Mouse (Mus musculus): ENCODE data around the gene Ptprh. TPM values are rescaled to one million over a fixed set of nuclear protein-coding genes. Genes with fewer than 3 reads are reported as not detected.

The Ptprh gene
- not detected for total RNA-seq (2023)

DNA sequence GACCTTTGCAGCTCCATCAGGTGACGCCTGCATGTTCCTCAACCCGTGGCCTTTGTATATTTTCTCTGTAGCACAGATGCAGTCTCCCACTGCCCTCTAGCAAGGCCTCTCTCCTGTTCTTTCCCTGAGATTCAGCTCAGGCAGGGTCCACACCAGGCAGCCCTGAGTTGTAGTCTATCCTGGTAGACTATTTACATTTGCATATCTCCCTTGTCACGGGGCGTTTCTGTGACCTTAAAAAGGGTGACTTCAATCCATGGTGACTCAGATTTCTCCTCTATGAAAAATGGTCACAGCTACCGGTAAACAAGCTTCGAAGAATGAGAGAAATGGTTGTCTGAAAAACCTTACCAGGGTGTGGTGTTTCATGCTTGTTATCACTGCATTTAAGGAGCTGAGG, at the start of gene Ptprh:
TSS of gene Ptprh (minus strand) at position 169 of the 400 bp plus-strand sequence.

DNA sequence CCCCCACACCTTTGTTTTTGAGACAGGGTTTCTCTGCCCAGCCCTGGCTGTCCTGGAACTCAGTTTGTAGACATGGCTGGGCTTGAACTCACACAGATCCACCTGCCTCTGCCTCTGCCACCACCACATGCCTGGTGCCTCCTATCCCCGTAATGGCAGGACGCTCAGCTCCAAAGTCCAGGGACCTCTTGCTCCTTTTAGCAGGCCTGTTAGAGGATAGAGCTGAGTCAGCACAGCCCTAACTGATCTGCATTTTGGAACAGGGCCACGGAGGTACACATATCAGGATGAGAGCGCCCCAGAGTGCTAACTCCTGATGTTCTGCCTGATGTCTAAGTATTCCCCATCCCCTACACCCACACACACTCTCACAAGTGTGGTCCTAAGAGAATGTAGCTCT, 27.2 kb upstream of the Ptprh start, which contains the start of gene Tmem86b:
TSS of gene Tmem86b (minus strand) at position 392 of the 400 bp plus-strand sequence.

DNA sequence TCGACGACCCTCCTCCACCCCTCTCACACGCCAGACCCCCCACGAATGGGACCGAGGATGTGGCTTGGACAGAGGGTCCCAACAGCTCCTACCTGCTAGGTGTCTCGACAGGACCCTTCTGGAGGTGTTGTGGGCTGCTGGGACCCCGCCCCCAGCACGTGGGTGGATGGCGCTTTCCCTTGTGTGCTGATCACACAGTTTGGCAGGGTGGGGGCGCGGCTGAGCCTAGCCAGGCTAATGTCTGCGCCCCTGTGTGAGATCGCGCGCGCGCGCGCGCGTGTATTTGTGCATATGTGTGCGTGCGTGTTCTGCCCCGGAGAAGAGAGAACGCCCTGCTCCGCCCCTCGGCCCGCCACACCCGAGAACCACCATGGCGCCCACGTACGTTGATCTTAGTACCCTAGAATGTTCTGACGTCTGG, 56.6 kb downstream of the Ptprh start, which contains the start of gene Syt5:
TSS of gene Syt5 (minus strand) at position 321 of the 421 bp plus-strand sequence.

DNA sequence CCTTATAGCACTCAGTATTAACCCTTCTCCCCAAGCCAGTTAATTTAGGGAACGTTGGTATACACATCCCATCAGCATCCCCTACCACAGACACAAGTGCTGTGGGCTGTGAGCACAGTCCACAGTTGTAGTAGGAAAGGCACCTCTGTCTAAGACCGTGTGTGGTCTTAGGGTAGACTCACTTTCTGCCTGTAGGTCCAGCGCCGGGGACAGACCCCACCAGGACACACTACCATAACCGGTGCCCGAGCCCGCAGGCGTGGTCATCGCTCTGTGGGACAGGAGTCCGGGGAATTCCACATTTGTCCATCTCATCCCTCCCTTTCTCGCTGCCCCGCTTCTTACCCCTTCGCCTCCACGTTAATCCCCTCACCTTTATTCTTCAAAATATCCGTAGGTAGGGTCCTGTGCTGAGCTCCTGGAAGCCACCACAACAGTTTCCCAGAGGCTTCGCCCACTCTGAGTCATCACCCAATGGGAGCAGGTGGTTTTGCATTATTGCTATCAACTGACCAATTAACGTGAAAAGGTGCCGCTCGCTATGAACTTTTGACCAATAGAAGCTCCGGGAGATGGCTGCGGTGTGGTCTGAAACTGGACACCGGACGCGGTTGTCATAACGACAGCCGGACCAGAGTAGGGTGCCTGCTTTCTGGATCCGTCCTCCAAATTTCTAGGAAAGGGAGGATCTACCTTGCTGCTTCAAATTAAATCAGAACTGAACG, 71.7 kb downstream of the Ptprh start, which contains the start of gene Dnaaf3:
TSS of gene Dnaaf3 (minus strand) at position 449 of the 725 bp plus-strand sequence.

GRCm38 (mm10) chr7:4524212-4524922, 79.5 kb downstream of the Ptprh start, which contains the start of gene Tnni3:
Gene Tnni3, minus strand, starts transcription at chr7:4524229.

GRCm38 (mm10) chr7:4516332-4517050, 87.3 kb downstream of the Ptprh start, which contains the start of gene Tnnt1:
Gene Tnnt1, minus strand, starts transcription at chr7:4516382.

DNA sequence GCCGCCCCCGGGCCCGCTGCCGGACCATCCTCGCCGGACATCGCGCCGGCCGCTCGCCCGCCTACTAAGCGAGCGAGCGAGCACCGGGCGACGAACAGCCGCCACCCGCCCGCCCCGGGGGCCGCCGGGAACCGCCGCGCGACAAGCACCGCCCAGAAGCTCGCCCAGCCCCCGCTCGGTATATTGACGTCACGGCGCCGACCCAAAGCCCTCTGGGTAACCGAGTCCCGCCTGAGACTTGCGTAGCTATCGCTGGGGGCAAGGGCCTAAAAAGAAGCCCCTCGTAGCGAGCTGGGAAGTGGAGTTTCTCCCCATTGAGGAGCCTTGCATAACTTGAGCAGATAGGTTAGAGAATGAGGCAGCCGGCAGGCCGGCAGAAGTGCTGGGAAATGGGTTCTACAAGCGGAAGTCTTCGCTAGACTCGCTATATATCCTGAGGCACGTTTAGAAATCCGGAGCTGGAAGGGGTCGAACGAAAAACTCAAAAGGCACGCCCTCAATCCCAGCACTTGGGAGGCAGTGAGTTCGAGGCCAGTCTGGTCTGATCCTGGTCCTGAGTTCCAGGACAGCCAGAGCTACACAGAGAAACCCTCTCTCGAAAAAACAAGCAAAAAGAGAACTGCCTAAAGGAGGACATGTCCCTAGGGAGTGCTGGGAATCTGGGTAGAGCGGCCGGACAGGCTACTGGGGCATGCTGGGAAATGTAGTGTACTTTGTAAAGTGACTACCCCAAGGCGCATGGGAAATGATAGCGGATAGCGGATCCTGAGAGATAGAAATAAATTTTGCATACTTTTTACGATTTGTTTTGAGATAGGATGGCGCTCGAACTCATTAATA, 102.1 kb downstream of the Ptprh start, which contains the start of gene Ppp1r12c:
TSS of gene Ppp1r12c (minus strand) at position 123 of the 840 bp plus-strand sequence.

Other genes starting within 250 kb of the Ptprh start
- 0.12 TPM for gene Gp6, start 206.3 kb downstream of the Ptprh start, total RNA-seq (2023)
- 8.8 TPM for gene Rdh13, start 158.4 kb downstream of the Ptprh start, total RNA-seq (2023)
- 40.5 TPM for gene Eps8l1, start 143.4 kb downstream of the Ptprh start, total RNA-seq (2023)
- gene Ppp1r12c, start 102.4 kb downstream of the Ptprh start, total RNA-seq (2023) = 302 TPM
- 8.4 TPM for gene Tnnt1, start 87.7 kb downstream of the Ptprh start, total RNA-seq (2023)
- gene Tnni3, start 79.8 kb downstream of the Ptprh start, total RNA-seq (2023) = 1.0 TPM
- 0.26 TPM for gene Dnaaf3, start 71.6 kb downstream of the Ptprh start, total RNA-seq (2023)
- gene Syt5, start 56.5 kb downstream of the Ptprh start, total RNA-seq (2023) = not detected
- gene Tmem86b, start 27.4 kb upstream of the Ptprh start, total RNA-seq (2023) = 51.6 TPM
- 282 TPM for gene Ppp6r1, start 55.0 kb upstream of the Ptprh start, total RNA-seq (2023)
- gene Hspbp1, start 81.0 kb upstream of the Ptprh start, total RNA-seq (2023) = 71.8 TPM
- not detected for gene Brsk1, start 86.6 kb upstream of the Ptprh start, total RNA-seq (2023)
- gene Tmem150b, start 121.2 kb upstream of the Ptprh start, total RNA-seq (2023) = 0.76 TPM
- gene Kmt5c, start 136.1 kb upstream of the Ptprh start, total RNA-seq (2023) = 61.4 TPM
- gene Cox6b2, start 149.1 kb upstream of the Ptprh start, total RNA-seq (2023) = 1.9 TPM
- not detected for gene Fam71e2, start 167.3 kb upstream of the Ptprh start, total RNA-seq (2023)
- not detected for gene Il11, start 178.8 kb upstream of the Ptprh start, total RNA-seq (2023)
- gene Tmem190, start 178.9 kb upstream of the Ptprh start, total RNA-seq (2023) = not detected
- 1.7 TPM for gene Tmem238, start 185.6 kb upstream of the Ptprh start, total RNA-seq (2023)
- gene Rpl28, start 188.8 kb upstream of the Ptprh start, total RNA-seq (2023) = 1,948 TPM
- gene Ube2s, start 208.5 kb upstream of the Ptprh start, total RNA-seq (2023) = 177 TPM
- gene Shisa7, start 240.7 kb upstream of the Ptprh start, total RNA-seq (2023) = 0.44 TPM